Mouse (Mus musculus) kidney, adult 2 months (tissue): ENCODE measurements around the gene Pidd1. TPM values are rescaled to one million over a fixed set of nuclear protein-coding genes. Genes with fewer than 3 reads are reported as not detected.

ENCODE experiments used
- DNase-seq: peaks from one replicate; pipeline ENCODE4 v3.0.0; 2021
- H3K27ac ChIP-seq: fragments of 200-500 bp; 2 replicates; pipeline ENCODE4 v1.5.1; 2012; ENCODE audit warnings: low read depth, low read length, control low read depth, inconsistent platforms; ENCODE audit not compliant: insufficient read depth
- H3K27me3 ChIP-seq: fragments of 200-500 bp; replicated peaks from 2 replicates; pipeline ENCODE4 v1.6.1; 2012; ENCODE audit warnings: mild to moderate bottlenecking, moderate library complexity, low read length, inconsistent platforms; ENCODE audit not compliant: control insufficient read depth, insufficient read depth
- H3K36me3 ChIP-seq: fragments of 200-500 bp; 2 replicates; pipeline ENCODE4 v1.6.1; 2012; ENCODE audit warnings: mild to moderate bottlenecking, moderate library complexity, low read length, inconsistent platforms; ENCODE audit not compliant: control insufficient read depth, insufficient read depth
- H3K4me1 ChIP-seq: fragments of 200-500 bp; 2 replicates; pipeline ENCODE4 v1.6.1; 2011; ENCODE audit warnings: low read length; ENCODE audit not compliant: control insufficient read depth, insufficient read depth
- H3K4me3 ChIP-seq: fragments of 200-500 bp; 2 replicates; pipeline ENCODE4 v1.5.1; 2011; ENCODE audit warnings: mild to moderate bottlenecking, low read depth, low read length, control low read depth; ENCODE audit not compliant: insufficient read depth
- CTCF ChIP-seq: fragments of 200-500 bp; conservative IDR thresholded peaks from 2 replicates; pipeline ENCODE4 v1.5.1; 2011; ENCODE audit warnings: low read depth, mild to moderate bottlenecking, control low read depth, low read length, moderate library complexity, mixed read lengths; ENCODE audit not compliant: insufficient read depth, insufficient read length
- POLR2A ChIP-seq: fragments of 200-500 bp; IDR thresholded peaks from one replicate; pipeline ENCODE4 v1.6.1; 2011; ENCODE audit warnings: low read depth, low read length, control low read depth
- WGBS: fragments of 180-500 bp; shearing (Covaris S2); methylation state at CpG from one replicate; pipeline ENCODE4 v1.1.7; 2018; 5-methylcytosine and 5-hydroxymethylcytosine counted together
- polyA plus RNA-seq: library from polyadenylated mRNA; depleted of rRNA; stranded (reverse); fragments of >200 nt; gene quantifications from 2 replicates; pipeline ENCODE4 v1.2.3, GENCODE M21; 2012

Gene Pidd1
- polyA plus RNA-seq, 1 experiment, result 4.5 TPM

- H3K27me3 ChIP-seq, result no peaks in the 10 kb centered on the region
- peak overlapping the region; percentile 66 for H3K4me3 ChIP-seq
- DNase-seq, result peak; percentile 88
- WGBS, result 12% methylated on average over 5 of the region's 5 CpGs
- TF ChIP-seq POLR2A (no peak), CTCF (no peak)
- no peaks in the 10 kb centered on the region for H3K36me3 ChIP-seq
- peaks cover 10% of the 10 kb centered on the region for H3K4me1 ChIP-seq
- peak overlapping the region; percentile 44; the same call in 1 of the 2 replicates for H3K27ac ChIP-seq
Measured at GRCm38 (mm10) chr7:141462333-141462821, 18.6 kb upstream of the Pidd1 start.

- no peak for DNase-seq
- H3K4me3 ChIP-seq, result peak overlapping the region; percentile 66
- no peak; the same call in 1 of the 2 replicates for TF ChIP-seq CTCF
- no peak for TF ChIP-seq POLR2A
- 2% methylated on average over 59 of the region's 59 CpGs for WGBS
- H3K27me3 ChIP-seq, result no peaks in the 10 kb centered on the region
- peaks cover 10% of the 10 kb centered on the region for H3K4me1 ChIP-seq
- H3K36me3 ChIP-seq, result no peaks in the 10 kb centered on the region
- H3K27ac ChIP-seq, result peak overlapping the region; percentile 44
Measured at GRCm38 (mm10) chr7:141461521-141462332, 17.9 kb upstream of the Pidd1 start.

DNA sequence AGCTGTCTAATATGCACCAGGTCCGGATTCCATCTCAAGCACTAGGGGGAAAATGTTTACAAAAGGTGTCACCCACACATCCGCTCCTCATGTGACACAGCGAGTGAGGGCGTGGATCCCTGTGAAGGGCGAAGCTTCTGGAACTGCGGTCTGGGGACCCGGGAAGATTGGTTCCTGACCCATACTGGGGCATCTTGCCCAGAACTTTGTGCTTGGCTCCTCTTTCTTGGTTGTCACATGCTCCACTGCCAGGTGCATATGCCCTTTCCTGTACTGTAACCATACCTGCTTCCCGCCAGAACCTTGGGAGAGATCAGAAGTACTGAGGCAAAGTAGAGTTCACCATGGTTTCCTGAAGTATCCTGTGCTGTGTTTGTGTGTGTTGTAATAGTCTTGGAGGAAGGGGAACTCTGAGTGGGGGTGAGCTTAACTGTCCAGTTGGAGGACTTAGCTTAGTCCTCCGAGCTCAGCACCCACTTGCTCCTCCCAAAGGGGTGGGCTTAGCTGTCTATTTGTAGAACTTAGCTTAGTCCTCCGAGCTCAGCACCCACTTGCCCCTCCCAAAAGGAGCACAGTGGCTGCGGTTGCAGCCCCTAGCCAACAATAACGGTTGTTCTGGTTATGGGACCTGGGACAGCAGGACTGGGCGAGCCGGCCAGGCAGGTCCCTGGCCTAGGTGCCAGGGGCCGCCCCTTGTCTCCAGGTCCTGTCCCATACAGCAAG lies 16.7 kb upstream of the Pidd1 start, which contains the start of gene Cracr2b:
Cracr2b (plus strand) TSS at position 704 of the 723 bp plus-strand sequence.
- Histone ChIP-seq H3K36me3 (no peaks in the 10 kb centered on the region), H3K4me3 (peak within 1 kb of the TSS; percentile 66), H3K27me3 (no peaks in the 10 kb centered on the region), H3K4me1 (peaks cover 13% of the 10 kb centered on the region), H3K27ac (peak within 1 kb of the TSS; percentile 44)
- TF ChIP-seq CTCF (no peak), POLR2A (no peak)
- no peak for DNase-seq
- 72% methylated on average over 15 of the region's 15 CpGs for WGBS

GRCm38 (mm10) chr7:141460001-141460390 lies 16.2 kb upstream of the Pidd1 start:
- Histone ChIP-seq H3K36me3 (no peaks in the 10 kb centered on the region), H3K4me1 (peaks cover 13% of the 10 kb centered on the region), H3K27ac (no peak overlapping the region), H3K4me3 (no peak overlapping the region), H3K27me3 (no peaks in the 10 kb centered on the region)
- WGBS, result 58% methylated on average over 5 of the region's 5 CpGs
- no peak for DNase-seq
- TF ChIP-seq CTCF, result no peak
- no peak for TF ChIP-seq POLR2A

GRCm38 (mm10) chr7:141459301-141459711 lies 15.5 kb upstream of the Pidd1 start:
- TF ChIP-seq POLR2A (no peak), CTCF (no peak)
- Histone ChIP-seq H3K36me3 (no peaks in the 10 kb centered on the region), H3K4me1 (peaks cover 16% of the 10 kb centered on the region), H3K4me3 (no peak overlapping the region), H3K27ac (no peak overlapping the region), H3K27me3 (no peaks in the 10 kb centered on the region)
- DNase-seq, result no peak
- 89% methylated on average over 17 of the region's 17 CpGs for WGBS

DNA sequence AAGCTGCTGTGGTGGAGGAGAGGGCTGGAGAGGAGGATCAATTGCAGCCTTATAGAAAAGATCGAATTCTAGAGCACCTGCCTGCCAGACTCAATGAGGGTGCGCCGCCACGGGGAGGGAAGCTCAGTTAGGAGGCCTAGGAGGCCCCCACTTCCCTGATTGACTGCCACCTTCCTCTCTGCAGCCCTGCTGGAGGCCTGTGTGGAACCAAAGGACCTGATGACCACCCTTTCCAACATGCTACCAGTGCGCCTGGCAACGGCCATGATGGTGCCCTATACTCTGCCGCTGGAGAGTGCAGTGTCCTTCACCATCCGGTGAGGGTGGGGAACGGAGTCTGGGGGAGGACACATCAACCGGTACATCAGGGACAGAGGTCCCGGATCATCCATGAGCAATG lies 14.8 kb upstream of the Pidd1 start:
- DNase-seq, result no peak
- Histone ChIP-seq H3K36me3 (no peaks in the 10 kb centered on the region), H3K4me1 (peaks cover 16% of the 10 kb centered on the region), H3K27ac (no peak overlapping the region), H3K4me3 (no peak overlapping the region), H3K27me3 (no peaks in the 10 kb centered on the region)
- WGBS, result 89% methylated on average over 11 of the region's 11 CpGs
- TF ChIP-seq POLR2A (no peak), CTCF (no peak)

DNA sequence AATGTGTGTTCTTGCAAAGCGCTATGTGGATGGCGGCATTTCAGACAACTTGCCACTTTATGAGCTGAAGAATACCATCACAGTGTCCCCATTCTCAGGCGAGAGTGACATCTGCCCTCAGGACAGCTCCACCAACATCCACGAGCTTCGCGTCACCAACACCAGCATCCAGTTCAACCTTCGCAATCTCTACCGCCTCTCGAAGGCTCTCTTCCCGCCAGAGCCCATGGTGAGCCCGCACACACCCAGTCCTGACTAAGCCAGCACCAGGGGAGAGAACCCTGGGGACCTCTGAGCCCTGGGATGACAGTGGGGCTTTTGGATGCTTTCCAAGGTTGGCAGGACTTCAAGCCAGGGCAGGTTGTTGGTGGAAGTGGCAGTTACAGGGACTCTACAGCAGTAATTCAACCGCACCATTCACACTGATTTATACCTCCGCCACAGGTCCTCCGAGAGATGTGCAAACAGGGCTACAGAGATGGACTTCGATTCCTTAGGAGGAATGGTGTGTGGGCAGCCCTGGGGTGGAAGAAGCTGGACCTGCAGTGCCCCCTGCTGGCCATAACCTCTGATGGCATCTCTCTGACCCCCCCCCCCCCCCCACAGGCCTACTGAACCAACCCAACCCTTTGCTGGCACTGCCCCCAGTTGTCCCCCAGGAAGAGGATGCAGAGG lies 14.3 kb upstream of the Pidd1 start:
- DNase-seq, result peak; percentile 75
- WGBS, result 71% methylated on average over 15 of the region's 15 CpGs
- Histone ChIP-seq H3K27ac (no peak overlapping the region), H3K36me3 (no peaks in the 10 kb centered on the region), H3K27me3 (no peaks in the 10 kb centered on the region), H3K4me1 (peaks cover 16% of the 10 kb centered on the region), H3K4me3 (no peak overlapping the region)
- TF ChIP-seq CTCF, result peak; percentile 63
- TF ChIP-seq POLR2A, result no peak
